Mouse (Mus musculus) lung, postnatal 0 days (tissue): Measurements from ENCODE around the gene Tsc22d1. TPM values are rescaled to one million over a fixed set of nuclear protein-coding genes. Genes with fewer than 3 reads are reported as not detected.
A peak's percentile ranks its signal among the peaks of the same experiment; 100 is the strongest.

Experiments
- ATAC-seq: fragments of 200-750 bp; cut with Nextera tagmentation; 2 replicates; pipeline ENCODE4 v1.8.0; 2017; ENCODE audit warnings: moderate library complexity
- DNase-seq: peaks from one replicate; pipeline ENCODE4 v3.0.0-alpha.2; 2016; ENCODE audit warnings: low spot score
- H3K27ac ChIP-seq: fragments of 300-500 bp; sonication (generic); 2 replicates; pipeline ENCODE4 v1.5.1; 2014; ENCODE audit warnings: antibody characterized with exemption, mild to moderate bottlenecking, low read length, mixed read lengths
- H3K27me3 ChIP-seq: fragments of 300-500 bp; sonication (generic); replicated peaks from 2 replicates; pipeline ENCODE4 v1.6.1; 2014; ENCODE audit warnings: low read length, mixed read lengths; ENCODE audit not compliant: insufficient read depth
- H3K36me3 ChIP-seq: fragments of 300-500 bp; sonication (generic); 2 replicates; pipeline ENCODE4 v1.6.1; 2014; ENCODE audit warnings: low read length, mixed read lengths; ENCODE audit not compliant: insufficient read depth
- H3K4me1 ChIP-seq: fragments of 300-500 bp; sonication (generic); 2 replicates; pipeline ENCODE4 v1.6.1; 2014; ENCODE audit warnings: antibody characterized with exemption, low read depth, low read length, mixed read lengths; ENCODE audit not compliant: insufficient read depth
- H3K4me2 ChIP-seq: fragments of 300-500 bp; sonication (generic); replicated peaks from 2 replicates; pipeline ENCODE4 v1.6.1; 2014; ENCODE audit warnings: low read depth, mild to moderate bottlenecking, low read length, moderate library complexity, mixed read lengths
- H3K4me3 ChIP-seq: fragments of 300-500 bp; sonication (generic); 2 replicates; pipeline ENCODE4 v1.5.1; 2014; ENCODE audit warnings: low read depth, low read length
- H3K9ac ChIP-seq: fragments of 300-500 bp; sonication (generic); replicated peaks from 2 replicates; pipeline ENCODE4 v1.6.1; 2014; ENCODE audit warnings: low read depth, mild to moderate bottlenecking
- H3K9me3 ChIP-seq: fragments of 300-500 bp; sonication (generic); 2 replicates; pipeline ENCODE4 v1.6.1; 2016; ENCODE audit warnings: low read length, mixed read lengths
- CTCF ChIP-seq: IDR thresholded peaks from 2 replicates; pipeline ENCODE4 v1.5.1; 2016; ENCODE audit warnings: antibody characterized with exemption, mild to moderate bottlenecking
- EP300 ChIP-seq: IDR thresholded peaks from 2 replicates; pipeline ENCODE4 v1.6.1; 2016; ENCODE audit warnings: antibody characterized with exemption, mild to moderate bottlenecking, control low read depth
- WGBS: fragments of 180-500 bp; shearing (Covaris S2); extraction: QIAGEN DNeasy Blood & Tissue Kit; methylation state at CpG from one replicate; pipeline ENCODE4 v1.1.7; 2014; 5-methylcytosine and 5-hydroxymethylcytosine counted together
- polyA plus RNA-seq: library from polyadenylated mRNA; unstranded; fragments of >200 nt; fragmentation: Nextera tagmentation; extraction: Ambion mirVana; gene quantifications from 2 replicates; pipeline ENCODE4 v1.2.1, GENCODE M21; 2015

Gene Tsc22d1
- polyA plus RNA-seq, 1 experiment from 2014 or later, result 635 TPM

- peaks cover 17% of the 10 kb centered on the region for H3K4me1 ChIP-seq
- H3K27me3 ChIP-seq, result no peaks in the 10 kb centered on the region
- DNase-seq (no peak), ATAC-seq (no peak)
- TF ChIP-seq EP300, result no peak
- TF ChIP-seq CTCF, result 0 out of 2 replicates have a peak, but pooled peaks have one; percentile 31
- H3K4me2 ChIP-seq, result peak overlapping the region; percentile 94
- peak overlapping the region; percentile 91 for H3K9ac ChIP-seq
- H3K27ac ChIP-seq, result no peak overlapping the region
- H3K36me3 ChIP-seq, result no peaks in the 10 kb centered on the region
- 45% methylated on average over 27 of the region's 27 CpGs for WGBS
- peak overlapping the region; percentile 88 for H3K4me3 ChIP-seq
- no peaks in the 10 kb centered on the region for H3K9me3 ChIP-seq
Measured at GRCm38 (mm10) chr14:76416366-76417040, 1.7 kb downstream of the Tsc22d1 start.

GRCm38 (mm10) chr14:76417346-76417745 lies 2.6 kb downstream of the Tsc22d1 start:
- H3K4me2 ChIP-seq, result no peak overlapping the region
- H3K36me3 ChIP-seq, result no peaks in the 10 kb centered on the region
- peaks cover 17% of the 10 kb centered on the region for H3K4me1 ChIP-seq
- no peaks in the 10 kb centered on the region for H3K27me3 ChIP-seq
- H3K27ac ChIP-seq, result no peak overlapping the region
- H3K4me3 ChIP-seq, result no peak overlapping the region
- DNase-seq (no peak), ATAC-seq (no peak)
- H3K9ac ChIP-seq, result no peak overlapping the region
- TF ChIP-seq CTCF, result no peak
- TF ChIP-seq EP300, result no peak
- no peaks in the 10 kb centered on the region for H3K9me3 ChIP-seq
- 86% methylated on average over 17 of the region's 17 CpGs for WGBS

DNA sequence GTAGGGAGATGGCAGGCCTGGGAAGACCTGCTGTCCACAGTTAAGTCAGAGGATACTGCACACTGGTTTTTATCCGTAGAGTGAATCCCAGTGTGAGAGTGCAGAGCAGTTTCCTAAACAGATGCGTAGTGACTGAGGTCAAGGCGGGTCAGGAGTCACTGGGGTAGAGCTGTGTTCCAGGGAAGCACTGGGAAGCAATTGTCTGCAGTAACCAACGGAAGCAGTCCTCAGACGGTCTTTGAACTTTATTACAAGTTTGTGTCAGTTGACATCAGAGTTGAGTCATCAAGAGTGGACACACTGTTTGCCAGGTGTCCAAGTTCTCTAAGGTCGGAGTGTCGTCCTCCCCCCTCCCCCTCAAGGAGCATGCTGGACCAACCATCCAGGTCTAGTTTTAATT lies 6.0 kb downstream of the Tsc22d1 start:
- no peak for ATAC-seq
- peaks cover 13% of the 10 kb centered on the region for H3K4me1 ChIP-seq
- H3K9me3 ChIP-seq, result no peaks in the 10 kb centered on the region
- 44% methylated on average over 7 of the region's 7 CpGs for WGBS
- no peak overlapping the region for H3K9ac ChIP-seq
- no peak overlapping the region for H3K4me2 ChIP-seq
- no peak overlapping the region for H3K27ac ChIP-seq
- TF ChIP-seq EP300 (no peak), CTCF (no peak)
- H3K27me3 ChIP-seq, result no peaks in the 10 kb centered on the region
- H3K4me3 ChIP-seq, result no peak overlapping the region
- H3K36me3 ChIP-seq, result peaks cover 1% of the 10 kb centered on the region; the same call in 1 of the 2 replicates
- peak; percentile 12 for DNase-seq

- TF ChIP-seq CTCF (no peak), EP300 (no peak)
- Histone ChIP-seq H3K4me2 (no peak overlapping the region), H3K4me3 (no peak overlapping the region), H3K27me3 (no peaks in the 10 kb centered on the region), H3K36me3 (peaks cover 6% of the 10 kb centered on the region; the same call in 1 of the 2 replicates), H3K9me3 (no peaks in the 10 kb centered on the region), H3K9ac (no peak overlapping the region), H3K27ac (no peak overlapping the region), H3K4me1 (peaks cover 11% of the 10 kb centered on the region)
- ATAC-seq, result no peak
- no peak for DNase-seq
- 77% methylated on average over 4 of the region's 4 CpGs for WGBS
Measured at GRCm38 (mm10) chr14:76421162-76421561, 6.4 kb downstream of the Tsc22d1 start.

DNA sequence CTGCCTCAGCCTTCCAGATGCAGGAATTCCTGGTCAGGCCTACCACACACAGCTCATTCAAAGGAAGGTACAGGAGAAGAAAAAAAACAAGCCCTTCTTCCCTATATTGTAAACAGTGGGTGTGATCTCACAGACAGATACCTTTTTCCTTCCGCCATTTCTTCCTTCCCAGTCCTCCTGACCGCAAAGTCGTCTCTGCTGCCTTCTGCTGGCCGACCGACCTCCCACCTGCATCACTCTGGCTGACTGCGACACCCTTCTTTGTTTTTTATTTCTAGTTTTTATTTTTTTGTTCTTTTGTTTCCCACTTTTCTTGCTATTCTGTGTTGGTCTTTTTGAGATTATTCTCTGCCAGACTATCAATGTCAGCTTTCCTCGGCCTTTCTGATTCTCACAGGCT lies 10.7 kb downstream of the Tsc22d1 start:
- no peaks in the 10 kb centered on the region for H3K9me3 ChIP-seq
- no peak overlapping the region for H3K9ac ChIP-seq
- H3K4me1 ChIP-seq, result peaks cover 4% of the 10 kb centered on the region; the same call in 1 of the 2 replicates
- no peak overlapping the region for H3K27ac ChIP-seq
- TF ChIP-seq CTCF (no peak), EP300 (no peak)
- no peak overlapping the region for H3K4me2 ChIP-seq
- H3K27me3 ChIP-seq, result no peaks in the 10 kb centered on the region
- no peak for ATAC-seq
- DNase-seq, result no peak
- peaks cover 7% of the 10 kb centered on the region; the same call in 1 of the 2 replicates for H3K36me3 ChIP-seq
- H3K4me3 ChIP-seq, result no peak overlapping the region
- WGBS, result 96% methylated on average over 7 of the region's 7 CpGs

DNA sequence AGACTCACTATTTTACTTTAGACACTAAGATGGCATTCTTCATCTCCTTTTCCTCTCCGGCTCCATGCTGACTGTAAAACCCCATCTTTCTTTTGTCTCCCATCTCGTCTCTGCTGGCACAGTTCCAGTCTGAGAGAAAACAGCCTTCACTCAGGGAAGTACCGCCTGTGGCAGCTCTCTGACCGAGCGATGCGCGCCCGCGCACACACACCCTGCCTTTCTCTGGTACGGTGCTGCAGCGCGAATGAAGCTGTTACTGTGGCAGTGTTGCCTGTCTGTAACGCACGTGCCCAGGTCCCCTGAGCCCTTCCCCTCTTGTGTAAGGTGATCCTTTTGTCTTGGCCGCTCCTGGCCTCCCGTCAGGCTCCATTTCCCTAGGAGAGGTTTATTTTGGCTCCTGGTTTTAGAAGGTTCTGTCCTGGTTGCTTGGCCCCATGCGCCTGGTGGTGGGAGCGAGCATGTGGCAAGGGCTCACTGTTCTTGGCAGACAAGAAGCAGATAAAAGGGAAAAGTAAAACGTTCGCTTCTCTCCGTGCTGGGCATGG lies 11.3 kb downstream of the Tsc22d1 start:
- H3K4me3 ChIP-seq, result no peak overlapping the region
- H3K4me1 ChIP-seq, result no peaks in the 10 kb centered on the region; the same call in 1 of the 2 replicates
- ATAC-seq (no peak), DNase-seq (no peak)
- H3K9me3 ChIP-seq, result no peaks in the 10 kb centered on the region
- 86% methylated on average over 21 of the region's 21 CpGs for WGBS
- peaks cover 7% of the 10 kb centered on the region; the same call in 1 of the 2 replicates for H3K36me3 ChIP-seq
- no peak overlapping the region for H3K27ac ChIP-seq
- no peak overlapping the region for H3K4me2 ChIP-seq
- no peak overlapping the region for H3K9ac ChIP-seq
- TF ChIP-seq EP300 (no peak), CTCF (no peak)
- H3K27me3 ChIP-seq, result no peaks in the 10 kb centered on the region
